Mouse (Mus musculus) cortical plate, adult 2 months (tissue): ENCODE data around the gene Cpeb3.

Experiments
- CTCF ChIP-seq: fragments of 200-500 bp; IDR thresholded peaks from 2 replicates; pipeline ENCODE4 v1.5.1; 2011; ENCODE audit warnings: mild to moderate bottlenecking, control low read depth, low read length; ENCODE audit not compliant: insufficient read depth; ENCODE audit errors: extremely low read depth
- POLR2A ChIP-seq: fragments of 200-500 bp; IDR thresholded peaks from 2 replicates; pipeline ENCODE4 v1.6.1; 2011; ENCODE audit warnings: mild to moderate bottlenecking, low read length, control low read depth; ENCODE audit not compliant: insufficient read depth; ENCODE audit errors: extremely low read depth

DNA sequence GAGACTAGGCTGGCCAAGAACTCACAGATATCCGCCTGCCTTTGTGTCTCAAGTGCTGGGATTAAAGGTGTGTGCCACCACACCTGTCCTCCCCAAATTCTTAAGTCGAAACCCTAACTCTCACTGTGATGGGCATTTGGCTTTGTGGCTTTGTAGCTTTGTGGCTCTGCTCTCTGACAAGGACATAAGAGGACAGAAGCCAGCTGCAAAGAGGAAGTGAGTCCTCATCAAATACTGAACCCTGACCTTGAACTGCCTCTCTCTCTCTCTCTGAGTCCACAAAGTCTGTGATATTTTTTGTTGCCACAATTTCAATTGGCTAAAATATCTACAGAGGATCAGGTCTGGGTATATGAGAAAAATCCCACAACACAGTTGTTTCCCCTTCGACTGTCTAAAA lies 39.8 kb upstream of the Cpeb3 start:
- no peak for TF ChIP-seq CTCF
- no peak for TF ChIP-seq POLR2A
